Mouse (Mus musculus) heart, postnatal 0 days (tissue): ENCODE measurements around the gene Prdm11.

ENCODE experiments used
- CTCF ChIP-seq: IDR thresholded peaks from 2 replicates; pipeline ENCODE4 v1.5.1; 2016; ENCODE audit warnings: antibody characterized with exemption, control low read depth, low read depth
- EP300 ChIP-seq: IDR thresholded peaks from 2 replicates; pipeline ENCODE4 v1.6.1; 2016; ENCODE audit warnings: antibody characterized with exemption, low read depth

GRCm38 (mm10) chr2:93088006-93088405 is 42.0 kb upstream of the Prdm11 start:
- TF ChIP-seq CTCF (no peak), EP300 (no peak)
